In genomic region chr6:120666761-120667421, GRCm38 (mm10) we compare ENCODE assay signal across 7 mouse cellular contexts. TPM values are rescaled to one million over a fixed set of nuclear protein-coding genes. Genes with fewer than 3 reads are reported as not detected.
DNase-seq lines count a peak whose midpoint lies in the region; ATAC-seq lines count a peak whose summit lies in the region.

No protein-coding gene starts in this region.

- peaks cover 25% of the 10 kb centered on the region for H3K4me1 ChIP-seq in midbrain, embryonic 13.5 days (replicated peaks)

- peak overlapping the region; percentile 96 for H3K4me2 ChIP-seq in midbrain, embryonic 13.5 days (replicated peaks)

- peak; percentile 55 for ATAC-seq in midbrain, embryonic 13.5 days

- intact Hi-C loops in gastrocnemius, postnatal 14 days (cut with DNase I; ENCODE audit: low total_unique reads): no loop called here
- intact Hi-C loops in left cerebral cortex, postnatal 4 days (cut with DNase I): no loop called here

- H3K36me3 ChIP-seq in midbrain, embryonic 13.5 days: no peaks in the 10 kb centered on the region

- H3K27me3 ChIP-seq in midbrain, embryonic 13.5 days: peaks cover 5% of the 10 kb centered on the region

- peak overlapping the region; percentile 91 for H3K9ac ChIP-seq in midbrain, embryonic 13.5 days (replicated peaks)

- DNase-seq in adrenal gland, postnatal 36 days: peak; percentile 61 to 70
- DNase-seq in embryo, embryonic 10.5 days (ENCODE audit: low spot score): peak; percentile 72
- DNase-seq in gastrocnemius, postnatal 14 days: peak; percentile 46
- peak; percentile 32 for DNase-seq in induced T-regulatory cell, adult 2 months (ENCODE audit: low read depth)
- DNase-seq in left cerebral cortex, postnatal 4 days: peak; percentile 62
- DNase-seq in spleen, postnatal 36 days (ENCODE audit: low spot score in 2 of 2): peak; percentile 50 to 56

- peak overlapping the region; percentile 90 for H3K4me3 ChIP-seq in midbrain, embryonic 13.5 days (replicated peaks)

- H3K27ac ChIP-seq in midbrain, embryonic 13.5 days: peak overlapping the region; percentile 98

- no peaks in the 10 kb centered on the region for H3K9me3 ChIP-seq in midbrain, embryonic 13.5 days

- WGBS in midbrain, embryonic 13.5 days: under 1% methylated on average over 81 of the region's 87 CpGs

RNA-seq across cellular contexts. Expression of gene Cecr2, which starts 0.7 kb away (rescaled TPM):
- total RNA-seq in adrenal gland, postnatal 36 days (2021): 1 to 10 TPM; 5.5 to 8.1 TPM
- 10 to 100 TPM; 10.2 to 11.0 TPM for total RNA-seq in gastrocnemius, postnatal 14 days (2021)
- total RNA-seq in left cerebral cortex, postnatal 4 days (2021): 1 to 10 TPM; 3.1 to 3.2 TPM
- 5.6 and 7.6 TPM in 2 replicates for polyA plus RNA-seq in midbrain, embryonic 13.5 days (2015; fragmentation: Nextera tagmentation; extraction: Ambion mirVana)

Comparison
In these comparisons a context has a peak if more than half of its experiments do, and no peak if none do; other contexts are left out.
1. Peak in every context shown above with its lines: DNase-seq, ATAC-seq, H3K4me3 ChIP-seq and H3K27ac ChIP-seq.